Mouse (Mus musculus): ENCODE measurements around the gene Anxa6.

Gene Anxa6

DNA sequence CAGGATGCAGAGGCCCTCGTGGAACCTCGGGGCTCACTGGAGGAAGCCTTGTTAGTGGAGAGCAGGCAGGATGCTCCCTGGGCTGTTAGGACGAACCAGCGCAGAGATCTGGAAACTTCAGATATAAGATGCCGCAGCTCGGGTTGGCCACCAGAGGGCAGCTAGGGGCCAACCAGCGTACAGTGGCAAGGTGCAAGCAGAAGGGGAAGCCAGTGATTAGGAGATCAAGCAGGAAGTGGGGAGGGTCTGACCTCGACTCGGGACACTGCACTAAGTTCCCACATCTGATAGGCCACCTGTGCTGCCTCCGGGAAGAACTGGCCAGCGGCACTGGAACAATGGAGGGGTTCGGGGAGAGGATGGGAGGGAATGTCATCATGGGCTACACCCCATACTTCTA is 35.0 kb downstream of the Anxa6 start:
- no peak for DNase-seq (ENCODE audit: low read depth, low spot score)

- no peak for DNase-seq (ENCODE audit: low read depth, low spot score)
Measured at GRCm38 (mm10) chr11:54996176-54996575, 37.1 kb downstream of the Anxa6 start.

DNA sequence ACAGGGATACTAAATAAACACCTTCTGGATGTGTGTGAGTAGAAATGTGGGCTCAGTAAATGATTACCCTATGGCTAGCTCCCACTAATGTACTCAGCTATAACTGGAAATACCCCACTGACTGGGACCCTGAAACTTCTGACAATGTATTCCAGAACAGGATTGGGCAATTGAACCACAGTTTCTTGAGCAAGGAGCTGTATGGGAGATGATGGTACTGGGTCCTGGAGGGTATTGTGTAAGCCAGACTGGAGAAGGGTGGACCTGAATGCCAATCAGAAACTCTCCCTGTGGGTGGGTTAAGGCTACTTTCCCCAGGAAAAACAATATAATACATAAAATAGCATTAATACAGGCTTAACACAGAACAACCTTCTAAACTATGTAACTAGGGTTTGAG is 43.3 kb downstream of the Anxa6 start:
- DNase-seq (ENCODE audit: low read depth, low spot score) = no peak

DNA sequence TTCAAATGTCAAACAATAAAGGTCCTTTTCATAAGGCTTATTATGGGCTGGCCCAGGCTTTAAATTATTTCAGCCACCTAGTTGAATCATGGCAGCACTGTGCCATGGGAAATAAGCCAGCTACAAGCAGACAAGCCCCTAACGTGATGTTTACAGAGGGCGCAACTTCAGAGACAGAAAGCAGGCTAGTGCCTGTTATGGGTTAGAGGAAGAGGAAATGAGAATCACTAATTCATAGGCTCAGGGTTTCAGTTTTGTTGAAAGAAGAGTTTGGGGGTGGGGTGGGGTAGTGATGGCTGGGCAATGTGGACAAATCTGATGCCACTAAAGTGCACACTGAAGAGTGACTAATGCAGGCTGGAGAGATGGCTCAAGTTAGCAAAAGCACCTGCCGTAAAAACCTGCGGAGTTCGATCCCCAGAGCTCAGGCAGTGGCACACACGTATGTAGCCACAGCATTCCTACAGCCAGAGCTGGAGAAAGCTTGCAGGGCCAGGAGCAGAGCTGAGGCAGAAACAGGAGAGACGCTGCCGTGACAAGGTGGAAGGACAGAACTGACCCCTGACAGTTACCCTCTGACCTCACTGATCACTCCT is 44.4 kb downstream of the Anxa6 start:
- DNase-seq (ENCODE audit: low read depth, low spot score) = no peak

DNA sequence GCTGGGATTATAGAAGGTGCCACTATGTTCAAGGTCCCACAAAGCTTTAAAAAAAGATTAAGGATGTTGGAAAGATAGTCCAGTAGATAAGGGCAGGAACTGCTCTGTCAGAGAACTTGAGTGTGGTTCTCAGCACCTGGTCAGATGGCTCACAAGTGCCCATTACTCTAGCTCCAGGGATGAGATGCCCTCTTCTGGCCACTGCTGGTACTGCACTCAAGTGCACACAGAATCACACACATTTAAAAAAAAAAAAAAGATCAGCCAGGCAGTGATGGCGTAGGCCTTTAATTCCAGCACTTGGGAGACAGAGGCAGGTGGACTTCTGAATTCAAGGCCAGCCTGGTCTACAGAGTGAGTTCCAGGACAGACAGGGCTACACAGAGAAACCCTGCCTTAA is 45.3 kb downstream of the Anxa6 start:
- DNase-seq (ENCODE audit: low read depth, low spot score) = no peak

- DNase-seq (ENCODE audit: low read depth, low spot score) = no peak
Measured at GRCm38 (mm10) chr11:54985086-54985485, 48.2 kb downstream of the Anxa6 start.

GRCm38 (mm10) chr11:54984581-54984980 is 48.7 kb downstream of the Anxa6 start:
- no peak for DNase-seq (ENCODE audit: low read depth, low spot score)

DNA sequence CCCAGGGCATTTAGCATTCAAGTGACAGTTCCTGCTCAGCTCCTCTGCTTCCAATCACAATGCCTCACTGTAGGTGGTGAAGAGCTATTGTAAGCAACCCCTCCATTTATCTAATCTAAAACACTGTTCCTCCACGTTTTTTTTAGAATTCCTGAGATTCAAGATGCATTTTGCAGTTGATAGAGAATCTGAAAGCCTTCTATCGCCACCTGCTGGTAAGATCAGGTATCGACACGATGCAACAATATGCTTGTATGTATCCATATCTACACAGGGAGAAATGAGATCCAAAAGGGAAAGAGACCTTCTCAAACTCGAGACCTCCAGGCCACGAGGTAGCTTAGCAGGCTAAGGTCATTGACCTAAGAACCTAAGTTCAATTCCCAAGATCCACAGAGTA is 49.2 kb downstream of the Anxa6 start:
- DNase-seq (ENCODE audit: low read depth, low spot score) = peak; percentile 72

- DNase-seq (ENCODE audit: low read depth, low spot score) = no peak
Measured at GRCm38 (mm10) chr11:54982520-54982919, 50.7 kb downstream of the Anxa6 start.

DNA sequence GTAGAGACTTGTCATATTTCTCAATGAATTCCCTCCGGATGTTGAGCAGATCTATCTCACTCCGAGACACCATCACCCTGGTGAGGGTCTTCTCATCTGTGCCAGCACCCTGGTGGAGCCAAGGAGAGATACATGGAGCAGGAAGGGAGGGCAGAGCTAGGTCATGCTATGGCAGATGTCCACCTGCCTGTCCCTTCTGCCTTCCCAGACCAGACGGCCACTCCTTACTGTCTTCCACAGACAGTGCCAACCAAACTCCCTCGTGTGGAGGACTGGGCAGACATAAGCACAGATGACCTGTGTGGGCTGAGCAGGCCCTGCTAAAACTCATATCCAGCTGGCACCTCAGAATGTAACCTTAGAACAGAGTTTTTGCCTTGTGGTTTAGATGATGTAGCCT is 51.6 kb downstream of the Anxa6 start:
- DNase-seq (ENCODE audit: low read depth, low spot score) = no peak

GRCm38 (mm10) chr11:54977385-54977937 is 55.8 kb downstream of the Anxa6 start:
- DNase-seq (ENCODE audit: low read depth, low spot score) = no peak

- no peak for DNase-seq (ENCODE audit: low read depth, low spot score)
Measured at GRCm38 (mm10) chr11:54976351-54976750, 56.9 kb downstream of the Anxa6 start.

DNA sequence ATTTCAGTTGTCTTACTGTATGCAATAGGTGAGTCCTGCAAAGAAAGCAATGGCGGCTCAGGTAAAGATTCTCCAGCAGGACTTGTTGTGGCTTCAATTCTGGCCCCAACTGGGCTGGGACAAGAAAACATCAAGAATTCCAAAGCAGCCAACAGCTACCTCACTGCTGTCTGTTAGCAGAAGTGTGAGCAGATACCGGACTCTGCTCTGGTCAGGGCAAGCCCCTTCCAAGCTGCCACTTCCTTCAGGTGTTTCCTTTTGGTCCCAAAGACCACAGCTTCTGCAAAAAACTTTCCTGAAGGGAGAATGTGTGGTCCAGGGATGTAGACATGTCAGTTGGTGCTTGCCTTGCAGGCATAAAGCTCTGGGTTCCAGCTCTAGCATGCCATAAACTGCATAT is 57.5 kb downstream of the Anxa6 start:
- no peak for DNase-seq (ENCODE audit: low read depth, low spot score)

GRCm38 (mm10) chr11:54975340-54975739 is 57.9 kb downstream of the Anxa6 start:
- no peak for DNase-seq (ENCODE audit: low read depth, low spot score)

DNA sequence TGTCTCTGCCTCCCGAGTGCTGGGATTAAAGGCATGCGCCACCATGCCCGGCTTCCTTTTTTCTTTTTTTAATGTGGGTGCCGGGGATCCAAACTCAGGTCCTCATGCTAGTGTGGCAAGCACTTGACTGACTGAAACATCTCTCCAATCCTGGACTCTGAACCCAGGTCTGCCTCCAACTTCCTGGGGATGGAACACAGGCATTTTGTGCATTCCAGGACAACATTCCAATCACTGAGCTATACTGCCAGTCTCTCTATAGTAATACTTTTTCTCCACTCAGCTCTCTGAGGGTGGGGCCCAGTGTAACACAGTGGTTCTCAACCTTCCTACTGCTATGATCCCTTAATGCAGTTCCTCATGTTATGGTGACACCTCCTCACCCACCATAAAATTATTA is 58.6 kb downstream of the Anxa6 start:
- no peak for DNase-seq (ENCODE audit: low read depth, low spot score)

DNA sequence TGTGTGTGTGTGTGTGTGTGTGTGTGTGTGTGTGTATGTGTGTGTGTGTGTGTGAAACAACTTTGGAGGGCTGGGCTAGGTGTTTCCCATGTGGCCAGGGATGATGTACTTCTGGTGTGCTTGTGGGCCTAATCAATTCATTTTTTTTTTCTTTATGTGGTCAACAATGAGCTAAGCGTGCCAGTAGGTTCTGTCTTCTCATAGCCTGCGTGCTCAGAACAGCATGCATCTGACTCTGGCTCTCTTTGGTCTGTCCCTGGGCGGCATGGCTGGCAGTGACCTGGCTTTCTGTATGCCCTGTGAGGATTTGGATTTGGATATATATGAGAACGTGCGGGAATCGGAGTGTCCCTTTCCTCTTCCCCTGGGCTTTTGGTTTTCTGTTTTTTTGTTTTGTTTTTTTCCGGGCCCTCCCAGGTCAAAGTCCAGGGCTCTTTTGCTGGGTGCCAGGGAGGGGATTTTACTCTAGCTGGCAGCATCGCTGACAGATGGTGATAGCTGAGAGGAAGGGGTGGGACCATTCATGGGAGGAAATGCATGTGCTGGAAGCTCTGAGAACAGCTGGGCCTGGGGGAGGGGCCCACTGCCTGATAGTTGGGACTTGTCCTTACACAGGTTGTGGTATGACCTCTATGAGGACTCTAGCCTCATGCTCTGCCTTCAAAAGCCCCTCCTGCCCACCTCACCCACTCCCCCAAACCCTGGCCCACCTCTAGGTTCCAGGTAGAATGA is 59.6 kb downstream of the Anxa6 start:
- no peak for DNase-seq (ENCODE audit: low read depth, low spot score)

DNA sequence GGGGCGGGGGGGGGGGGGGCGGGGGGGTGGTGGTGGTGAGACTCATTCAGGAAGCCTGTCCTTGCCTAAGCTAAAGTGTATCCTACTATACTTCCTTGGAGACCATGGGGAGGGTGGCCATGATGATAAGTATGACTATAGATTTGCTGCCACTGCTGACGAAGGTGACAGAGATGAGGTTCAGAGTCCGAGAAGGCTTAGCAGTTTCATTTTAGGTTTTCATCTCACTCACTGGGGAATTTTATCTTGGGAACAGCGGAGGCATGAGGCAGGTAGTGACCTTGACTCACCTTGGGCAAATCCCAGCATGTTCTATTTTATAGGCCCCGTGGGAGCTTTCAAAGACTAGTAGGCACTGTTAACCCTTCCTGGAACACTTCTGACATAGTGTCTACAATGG is 60.5 kb downstream of the Anxa6 start:
- no peak for DNase-seq (ENCODE audit: low read depth, low spot score)

GRCm38 (mm10) chr11:54972049-54972723 is 61.1 kb downstream of the Anxa6 start:
- no peak for DNase-seq (ENCODE audit: low read depth, low spot score)

GRCm38 (mm10) chr11:54971365-54972048 is 61.7 kb downstream of the Anxa6 start:
- no peak for DNase-seq (ENCODE audit: low read depth, low spot score)

DNA sequence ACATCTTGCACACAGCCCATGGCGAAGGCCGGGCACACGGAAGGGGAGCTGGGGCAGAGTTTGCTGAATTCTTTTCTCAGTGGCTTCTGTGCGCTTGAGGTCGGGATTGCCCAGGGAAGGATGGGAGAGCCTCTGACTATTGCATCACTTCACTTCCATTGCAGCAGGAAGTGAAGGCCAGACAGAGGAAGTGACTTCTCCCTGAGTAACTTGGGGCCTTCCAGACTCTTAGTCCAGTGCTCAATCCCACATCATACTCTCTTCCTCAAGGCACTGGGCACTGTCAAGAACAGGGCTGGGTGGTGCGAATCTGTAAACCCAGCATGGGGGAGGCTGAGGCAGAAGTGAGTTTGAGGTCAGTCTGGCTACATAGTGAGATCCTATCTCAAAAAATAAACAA is 68.0 kb downstream of the Anxa6 start:
- no peak for DNase-seq (ENCODE audit: low read depth, low spot score)

DNA sequence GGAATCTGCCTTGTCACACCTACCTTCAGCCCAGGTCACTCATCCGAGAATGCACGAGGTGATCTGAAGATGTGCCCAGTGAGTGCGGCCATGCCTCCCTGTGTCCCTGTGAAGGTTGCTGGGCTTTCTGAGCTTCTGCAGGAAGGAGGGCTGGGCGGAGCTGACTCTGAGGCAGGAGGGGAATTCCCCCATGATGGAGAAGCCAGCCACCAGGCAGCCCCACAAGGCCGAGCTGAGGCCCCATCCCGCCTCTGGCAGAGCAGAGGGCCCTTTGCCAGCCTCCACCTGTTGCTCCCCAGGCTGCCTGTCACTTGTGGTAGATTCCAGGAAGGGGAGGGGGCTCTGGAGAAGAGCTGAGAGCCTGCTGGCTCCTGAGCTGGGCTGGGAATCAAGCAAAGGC is 70.4 kb downstream of the Anxa6 start, which contains the start of gene Tnip1:
Tnip1 (minus strand) TSS at position 108 of the 400 bp plus-strand sequence.
- DNase-seq (ENCODE audit: low read depth, low spot score) = no peak

DNA sequence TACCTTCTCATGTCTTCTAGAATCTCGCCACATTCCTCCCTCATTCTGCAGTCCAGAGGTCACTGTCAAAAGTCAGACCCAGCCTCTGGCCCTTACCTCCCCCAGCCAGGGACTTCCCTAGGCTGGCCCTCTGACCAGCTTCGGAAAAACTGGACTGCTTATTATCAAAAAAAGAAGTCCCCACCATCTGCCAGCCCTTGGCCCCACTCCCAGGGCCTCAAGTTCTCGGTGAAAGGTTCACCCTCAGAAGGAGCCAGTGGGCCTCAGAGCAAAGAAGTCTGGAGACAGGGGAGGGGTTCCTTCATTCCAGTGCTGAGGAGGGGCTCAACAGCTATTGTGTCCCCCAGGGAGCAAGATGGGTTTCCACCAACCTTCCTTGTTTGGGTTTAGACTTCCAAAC is 71.3 kb downstream of the Anxa6 start:
- DNase-seq (ENCODE audit: low read depth, low spot score) = no peak

Data from telencephalon, adult 2 months (tissue).